Mouse (Mus musculus): ENCODE measurements around the gene Ccdc14. TPM values are rescaled to one million over a fixed set of nuclear protein-coding genes. Genes with fewer than 3 reads are reported as not detected.
"Not testable (repeated sequence)": the region's sequence is repeated elsewhere in the genome, so short reads cannot be mapped to it uniquely, and the experiment has no call there.

Gene Ccdc14
- 2.9 and 3.0 TPM in 2 replicates for polyA plus RNA-seq (2012; rRNA removed)

DNA sequence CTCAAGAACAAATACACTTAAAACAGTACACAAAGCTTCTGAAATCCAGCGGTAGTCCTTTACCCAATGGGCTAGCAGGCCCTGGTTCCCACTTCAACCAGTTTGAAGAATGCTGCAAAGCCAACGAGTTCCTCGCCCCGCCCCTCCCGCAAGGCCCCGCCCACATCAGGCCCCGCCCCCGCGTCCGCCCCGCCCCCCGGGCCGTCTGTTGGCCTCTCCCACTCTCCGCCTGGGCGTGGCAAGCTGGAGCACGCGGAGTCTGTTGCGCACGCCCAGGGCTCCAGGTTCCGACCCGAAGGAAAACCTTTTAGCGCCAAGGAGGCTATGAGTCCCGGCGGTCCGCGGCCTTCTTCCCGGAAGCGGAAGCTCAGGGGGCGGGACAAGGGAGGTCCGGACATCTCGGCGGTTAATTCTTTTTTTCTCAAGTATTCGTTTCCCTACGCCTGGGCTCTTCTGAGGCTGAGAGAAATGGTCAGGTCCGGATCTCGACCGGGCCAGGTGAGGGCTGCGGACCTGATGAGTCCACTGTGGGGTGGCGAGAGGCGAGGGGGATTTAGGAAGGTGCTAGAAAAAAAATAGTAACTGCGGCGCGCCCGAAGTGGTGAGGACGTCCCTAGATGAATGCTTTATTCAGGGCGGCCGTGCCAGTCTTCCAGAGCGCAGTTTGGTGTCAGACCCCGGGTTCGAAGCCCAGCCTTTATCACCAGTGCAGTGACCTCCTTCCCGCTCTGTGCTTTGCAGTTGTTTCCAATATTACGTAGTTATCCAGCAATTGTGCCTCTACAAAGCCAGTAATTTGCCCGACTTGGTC is at the start of gene Ccdc14:
TSS of gene Ccdc14 (plus strand) at position 283 of the 811 bp plus-strand sequence.
- TF ChIP-seq POLR2A (IDR thresholded peaks at IDR 0.05; ENCODE audit: control insufficient read depth, extremely low read depth, insufficient read depth, low read length, poor library complexity) (no peak), CTCF (IDR thresholded peaks at IDR 0.05; ENCODE audit: borderline replicate concordance, control insufficient read depth, extremely low read depth, insufficient read depth, low read length, poor library complexity) (no peak)
- DNase-seq = peak; percentile 81
- peak within 1 kb of the TSS; percentile 81 for H3K4me3 ChIP-seq (ENCODE audit: control insufficient read depth, insufficient read depth, low read length)
- peaks cover 5% of the 10 kb centered on the region for H3K4me1 ChIP-seq (replicated peaks; ENCODE audit: control insufficient read depth, insufficient read depth, low read length)
- 1% methylated on average over 53 of the region's 53 CpGs for WGBS
- no peaks in the 10 kb centered on the region for H3K27me3 ChIP-seq (ENCODE audit: control insufficient read depth, insufficient read depth, low read length)
- no peaks in the 10 kb centered on the region for H3K36me3 ChIP-seq (ENCODE audit: control insufficient read depth, insufficient read depth, low read length)
- H3K27ac ChIP-seq (ENCODE audit: control insufficient read depth, insufficient read depth, low read length) = peak within 1 kb of the TSS; percentile 33; the same call in 1 of the 2 replicates

DNA sequence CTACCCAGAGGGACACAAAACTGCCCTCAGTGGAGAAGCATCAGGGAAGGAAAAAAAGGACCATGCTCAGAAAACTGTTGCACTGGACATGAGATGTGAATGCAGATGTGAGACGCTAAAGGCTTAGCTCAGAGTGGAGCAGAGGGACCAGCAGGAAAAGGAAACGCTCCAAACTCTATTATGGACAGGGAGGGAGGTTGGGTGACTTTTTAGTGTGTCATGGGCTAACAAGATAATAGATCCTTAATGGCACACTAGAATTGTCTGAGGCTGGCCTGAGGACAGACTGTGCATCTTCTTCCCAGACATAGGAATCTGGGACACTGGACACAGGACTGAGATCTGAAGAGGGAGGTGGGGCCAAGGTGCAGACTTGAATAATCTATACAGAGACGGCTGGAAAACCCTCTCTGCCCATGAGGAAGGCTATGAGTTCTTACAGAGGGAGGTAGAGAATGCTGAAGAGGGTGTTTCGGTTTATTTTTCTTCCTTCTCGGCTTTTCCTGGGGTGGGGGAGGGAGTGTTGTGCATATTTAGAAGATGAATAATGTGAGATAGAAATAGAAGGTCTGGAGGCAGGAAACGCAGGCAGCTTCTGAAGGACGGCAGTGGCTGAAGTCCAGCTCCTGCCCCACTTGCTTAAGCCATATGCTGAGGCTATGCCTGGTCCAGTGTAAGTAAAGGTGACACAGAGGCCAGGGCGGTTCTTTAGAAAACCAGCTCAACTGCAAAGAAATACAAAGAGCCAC is 46.7 kb upstream of the Ccdc14 start:
- 59% methylated on average over 8 of the region's 8 CpGs for WGBS
- no peak for TF ChIP-seq POLR2A (IDR thresholded peaks at IDR 0.05; ENCODE audit: control insufficient read depth, extremely low read depth, insufficient read depth, low read length, poor library complexity)
- no peak for TF ChIP-seq CTCF (IDR thresholded peaks at IDR 0.05; ENCODE audit: borderline replicate concordance, control insufficient read depth, extremely low read depth, insufficient read depth, low read length, poor library complexity)
- H3K27ac ChIP-seq (ENCODE audit: control insufficient read depth, insufficient read depth, low read length) = no peak overlapping the region
- no peak overlapping the region for H3K4me3 ChIP-seq (ENCODE audit: control insufficient read depth, insufficient read depth, low read length)
- H3K4me1 ChIP-seq (replicated peaks; ENCODE audit: control insufficient read depth, insufficient read depth, low read length) = no peaks in the 10 kb centered on the region
- no peaks in the 10 kb centered on the region for H3K27me3 ChIP-seq (ENCODE audit: control insufficient read depth, insufficient read depth, low read length)
- no peaks in the 10 kb centered on the region for H3K36me3 ChIP-seq (ENCODE audit: control insufficient read depth, insufficient read depth, low read length)
- no peak for DNase-seq

DNA sequence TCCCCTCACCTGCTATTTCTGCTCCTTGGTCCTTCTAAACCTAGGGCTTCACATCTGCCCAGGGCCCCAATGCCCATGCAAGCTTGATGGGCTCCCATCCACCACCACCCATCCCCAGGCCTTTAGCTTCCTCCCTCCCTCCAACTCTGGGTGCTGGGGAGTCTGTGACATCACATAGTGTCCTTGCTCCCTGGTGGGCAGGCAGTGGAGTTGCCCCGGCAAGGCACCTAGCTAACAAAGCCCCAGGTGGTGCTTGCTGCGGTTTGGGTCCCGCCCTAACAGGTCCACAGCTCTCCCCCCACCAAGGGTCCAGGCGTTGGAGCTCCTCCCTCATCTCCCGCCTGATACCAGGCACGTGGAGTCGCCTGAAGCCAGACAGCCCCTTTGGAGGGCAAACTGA is 40.8 kb upstream of the Ccdc14 start, which contains the start of gene Ropn1:
TSS of gene Ropn1 (plus strand) at position 301 of the 400 bp plus-strand sequence.
- WGBS = 65% methylated on average over 7 of the region's 7 CpGs
- H3K4me1 ChIP-seq (replicated peaks; ENCODE audit: control insufficient read depth, insufficient read depth, low read length) = no peaks in the 10 kb centered on the region
- H3K4me3 ChIP-seq (ENCODE audit: control insufficient read depth, insufficient read depth, low read length) = no peak within 1 kb of the TSS
- H3K27me3 ChIP-seq (ENCODE audit: control insufficient read depth, insufficient read depth, low read length) = no peaks in the 10 kb centered on the region
- no peaks in the 10 kb centered on the region for H3K36me3 ChIP-seq (ENCODE audit: control insufficient read depth, insufficient read depth, low read length)
- no peak for DNase-seq
- H3K27ac ChIP-seq (ENCODE audit: control insufficient read depth, insufficient read depth, low read length) = no peak within 1 kb of the TSS
- TF ChIP-seq CTCF (IDR thresholded peaks at IDR 0.05; ENCODE audit: borderline replicate concordance, control insufficient read depth, extremely low read depth, insufficient read depth, low read length, poor library complexity) (no peak), POLR2A (IDR thresholded peaks at IDR 0.05; ENCODE audit: control insufficient read depth, extremely low read depth, insufficient read depth, low read length, poor library complexity) (no peak)

DNA sequence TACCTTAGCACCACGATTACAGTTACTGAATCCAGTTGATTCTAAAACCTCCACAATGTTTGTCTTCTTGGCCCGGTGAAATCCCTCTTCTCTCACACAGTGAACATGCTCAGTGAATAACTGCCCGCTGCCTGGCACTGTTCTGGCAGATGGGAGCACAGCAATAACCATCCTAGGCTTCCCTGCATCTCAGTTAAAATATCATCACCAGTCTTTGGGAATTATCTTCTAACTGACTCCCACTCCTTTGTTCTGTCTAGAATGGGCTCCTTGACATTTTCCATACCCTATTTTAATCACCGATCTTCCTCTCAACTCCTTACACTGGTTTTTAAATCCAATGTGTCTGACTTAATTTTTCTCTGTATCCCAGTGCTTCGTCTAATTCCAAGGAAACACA is 37.4 kb upstream of the Ccdc14 start:
- DNase-seq = no peak
- no peak for TF ChIP-seq CTCF (IDR thresholded peaks at IDR 0.05; ENCODE audit: borderline replicate concordance, control insufficient read depth, extremely low read depth, insufficient read depth, low read length, poor library complexity)
- TF ChIP-seq POLR2A (IDR thresholded peaks at IDR 0.05; ENCODE audit: control insufficient read depth, extremely low read depth, insufficient read depth, low read length, poor library complexity) = no peak
- WGBS = 90% methylated on average over 5 of the region's 5 CpGs
- H3K27me3 ChIP-seq (ENCODE audit: control insufficient read depth, insufficient read depth, low read length) = no peaks in the 10 kb centered on the region; the same call in 1 of the 2 replicates
- H3K4me1 ChIP-seq (replicated peaks; ENCODE audit: control insufficient read depth, insufficient read depth, low read length) = no peaks in the 10 kb centered on the region
- H3K27ac ChIP-seq (ENCODE audit: control insufficient read depth, insufficient read depth, low read length) = no peak overlapping the region
- H3K36me3 ChIP-seq (ENCODE audit: control insufficient read depth, insufficient read depth, low read length) = no peaks in the 10 kb centered on the region
- no peak overlapping the region for H3K4me3 ChIP-seq (ENCODE audit: control insufficient read depth, insufficient read depth, low read length)

DNA sequence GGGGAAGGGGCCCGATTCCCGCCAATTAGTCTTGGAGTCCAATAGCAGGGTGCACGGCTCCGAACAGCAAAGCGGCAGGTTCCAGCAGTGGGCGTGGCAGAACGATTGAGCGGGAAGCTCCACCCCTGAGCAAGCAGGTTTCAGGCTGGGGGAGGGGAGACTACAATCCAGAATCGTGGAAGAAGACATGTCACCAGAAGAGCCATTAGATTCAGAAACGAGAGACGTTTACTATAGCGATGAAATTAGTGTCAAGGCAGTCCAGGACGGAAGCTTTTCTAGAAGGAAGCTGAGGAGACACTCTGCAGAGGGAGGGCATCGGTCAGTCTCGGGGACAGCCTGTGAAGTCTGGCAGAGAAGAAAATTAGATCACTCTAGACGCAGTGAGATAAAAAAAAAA is 32.9 kb upstream of the Ccdc14 start:
- DNase-seq; H3K27ac ChIP-seq (ENCODE audit: control insufficient read depth, insufficient read depth, low read length); H3K4me3 ChIP-seq (ENCODE audit: control insufficient read depth, insufficient read depth, low read length); H3K4me1 ChIP-seq (replicated peaks; ENCODE audit: control insufficient read depth, insufficient read depth, low read length); H3K36me3 ChIP-seq (ENCODE audit: control insufficient read depth, insufficient read depth, low read length); H3K27me3 ChIP-seq (ENCODE audit: control insufficient read depth, insufficient read depth, low read length): not testable (repeated sequence)
- WGBS = 11% methylated on average over 16 of the region's 16 CpGs

DNA sequence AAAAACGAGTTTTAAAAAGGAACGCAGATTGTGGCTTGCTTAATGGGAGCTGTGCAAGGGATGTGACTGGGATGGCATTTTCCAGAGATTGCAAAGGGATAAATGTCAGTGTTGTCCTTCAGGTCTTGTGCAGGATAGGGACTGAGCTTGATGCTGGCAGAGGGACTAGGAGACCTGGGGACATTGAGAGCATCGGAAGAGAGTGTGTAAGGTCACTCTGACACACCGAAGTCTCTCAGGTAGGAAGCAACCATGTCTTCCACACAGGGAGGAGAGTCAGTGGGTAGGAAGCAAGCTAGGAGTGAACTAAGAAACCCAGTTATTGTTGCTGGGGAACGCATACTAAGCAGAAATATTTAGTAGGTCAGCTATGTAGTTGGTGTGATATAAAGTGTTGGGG is 32.4 kb upstream of the Ccdc14 start:
- H3K4me3 ChIP-seq (ENCODE audit: control insufficient read depth, insufficient read depth, low read length) = no peak overlapping the region
- 35% methylated on average over 5 of the region's 5 CpGs for WGBS
- no peak for TF ChIP-seq POLR2A (IDR thresholded peaks at IDR 0.05; ENCODE audit: control insufficient read depth, extremely low read depth, insufficient read depth, low read length, poor library complexity)
- TF ChIP-seq CTCF (IDR thresholded peaks at IDR 0.05; ENCODE audit: borderline replicate concordance, control insufficient read depth, extremely low read depth, insufficient read depth, low read length, poor library complexity) = no peak
- DNase-seq = no peak
- no peaks in the 10 kb centered on the region for H3K36me3 ChIP-seq (ENCODE audit: control insufficient read depth, insufficient read depth, low read length)
- H3K27me3 ChIP-seq (ENCODE audit: control insufficient read depth, insufficient read depth, low read length) = no peaks in the 10 kb centered on the region; the same call in 1 of the 2 replicates
- H3K4me1 ChIP-seq (replicated peaks; ENCODE audit: control insufficient read depth, insufficient read depth, low read length) = no peaks in the 10 kb centered on the region
- H3K27ac ChIP-seq (ENCODE audit: control insufficient read depth, insufficient read depth, low read length) = no peak overlapping the region

All from thymus, adult 2 months (tissue).